Mouse (Mus musculus) layer of hippocampus, adult 8-10 months (tissue): Measurements from ENCODE around the gene D8Ertd738e. TPM values are rescaled to one million over a fixed set of nuclear protein-coding genes. Genes with fewer than 3 reads are reported as not detected.
A peak's percentile ranks its signal among the peaks of the same experiment; 100 is the strongest.
"Not testable (repeated sequence)": the region's sequence is repeated elsewhere in the genome, so short reads cannot be mapped to it uniquely, and the experiment has no call there.

Experiments used
- DNase-seq, 2 experiments: peaks; one replicate each; pipeline ENCODE4 v3.0.0; 2022; ENCODE audit warnings: low spot score in 2 of 2
- total RNA-seq, 4 experiments: library from RNA; stranded (reverse); gene quantifications; 2 replicates each; pipeline ENCODE4 v1.2.4; 2022

Gene D8Ertd738e
- total RNA-seq, result 100 to 1,000 TPM in 2 of 4 experiments, 10 to 100 TPM in 2; 94.5 to 137 (median 106) TPM

DNA sequence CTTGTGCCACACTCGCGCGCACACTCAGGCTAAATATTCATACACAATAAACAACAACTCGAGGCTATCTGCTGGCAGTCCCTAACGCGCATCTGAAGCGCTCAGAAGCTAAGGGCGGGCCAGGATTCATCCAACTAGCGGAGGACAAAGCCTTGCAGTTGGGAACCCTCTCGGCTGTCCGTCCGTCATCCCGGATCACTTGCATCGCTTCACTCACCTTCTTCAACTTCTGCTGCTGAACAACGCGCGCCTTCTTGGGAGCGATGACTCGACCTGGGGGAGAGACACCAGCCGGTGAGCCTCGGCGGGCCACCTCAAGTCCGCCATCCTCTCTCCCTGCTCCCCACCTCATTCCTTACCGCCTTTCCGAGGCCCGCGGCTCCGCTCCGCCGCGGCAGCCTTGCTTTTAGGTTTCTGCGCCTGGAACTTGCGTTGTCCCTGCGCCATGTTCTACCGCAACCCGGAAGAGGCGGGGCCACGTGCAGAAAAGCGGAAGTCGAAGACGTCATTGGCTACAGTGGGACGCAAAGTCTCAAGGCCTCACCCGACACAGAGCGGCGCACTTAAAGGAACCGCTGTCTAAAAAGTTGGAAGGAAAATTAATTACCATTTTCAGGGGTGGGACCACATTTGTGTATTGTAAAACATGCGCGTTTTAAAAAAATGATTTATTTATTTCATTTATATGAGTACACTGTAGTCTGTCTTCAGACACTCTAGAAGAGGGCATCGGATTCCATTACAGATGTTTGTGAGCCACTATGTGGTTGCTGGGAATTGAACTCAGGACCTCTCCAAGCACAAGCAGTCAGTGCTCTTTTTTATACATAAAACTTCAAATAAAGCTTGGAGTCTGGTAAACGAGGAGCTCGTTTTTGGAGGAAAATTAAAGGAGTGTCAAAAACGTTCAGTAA, at the start of gene D8Ertd738e:
Gene D8Ertd738e (minus strand): TSS at position 463 of the 914 bp plus-strand sequence.
- DNase-seq, result peak; percentile 83 to 84

DNA sequence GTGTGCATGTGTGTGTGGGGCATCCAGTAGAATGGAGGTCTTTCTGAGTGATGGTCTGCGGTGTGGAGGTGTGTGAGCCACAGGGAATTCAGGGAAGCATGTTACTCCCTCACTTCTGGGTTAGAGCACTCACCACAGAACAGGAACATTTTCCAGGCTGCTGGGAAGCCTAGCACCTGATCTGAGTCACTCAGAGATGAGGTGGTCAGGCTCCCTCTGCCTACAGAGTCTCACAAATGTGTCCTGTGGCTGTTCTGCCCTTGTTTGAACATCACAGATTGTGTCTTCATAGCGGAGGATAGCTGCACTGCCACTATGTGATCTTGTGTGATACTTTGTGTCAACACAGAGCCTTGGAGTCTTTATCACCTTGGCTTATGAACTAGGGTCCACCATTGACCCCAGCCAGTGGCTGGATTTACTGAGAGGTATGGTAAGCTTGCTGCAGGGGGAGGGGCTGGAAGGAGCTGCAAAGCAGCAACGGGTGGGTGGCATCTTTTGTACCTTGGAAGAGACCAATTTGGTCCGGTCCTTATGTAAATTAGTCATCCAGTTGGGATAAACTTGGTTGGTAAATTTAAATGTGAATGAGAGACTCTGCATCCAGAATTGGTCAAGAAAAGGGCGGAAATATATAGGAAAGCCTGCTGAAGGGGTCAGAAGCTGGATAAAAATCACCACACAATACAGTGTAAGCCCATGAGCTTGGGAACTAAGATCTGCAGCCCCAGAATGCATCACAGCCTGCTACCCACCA, 47.7 kb upstream of the D8Ertd738e start:
- DNase-seq, result no peak

DNA sequence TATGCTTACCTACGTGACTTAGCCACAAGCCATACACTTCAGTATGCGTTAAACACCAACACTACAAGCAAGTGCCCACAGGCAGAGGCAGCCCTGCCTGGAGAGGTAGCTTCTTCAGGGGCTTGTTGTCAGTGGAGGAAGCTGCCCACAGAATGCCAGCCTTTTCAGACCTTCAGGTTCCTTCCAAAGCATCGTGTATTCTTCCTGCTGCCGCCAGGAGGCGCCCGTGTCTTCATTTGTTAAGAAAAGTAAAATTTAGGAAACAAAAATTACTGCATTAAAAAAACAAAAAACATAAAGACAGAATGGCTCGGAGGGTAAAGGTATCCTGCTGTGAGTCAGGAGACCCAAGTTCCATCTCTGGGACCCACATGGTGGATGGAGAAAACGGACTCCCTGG, 42.2 kb upstream of the D8Ertd738e start:
- DNase-seq, result peak in 1 of 2 experiments; percentile 57

DNA sequence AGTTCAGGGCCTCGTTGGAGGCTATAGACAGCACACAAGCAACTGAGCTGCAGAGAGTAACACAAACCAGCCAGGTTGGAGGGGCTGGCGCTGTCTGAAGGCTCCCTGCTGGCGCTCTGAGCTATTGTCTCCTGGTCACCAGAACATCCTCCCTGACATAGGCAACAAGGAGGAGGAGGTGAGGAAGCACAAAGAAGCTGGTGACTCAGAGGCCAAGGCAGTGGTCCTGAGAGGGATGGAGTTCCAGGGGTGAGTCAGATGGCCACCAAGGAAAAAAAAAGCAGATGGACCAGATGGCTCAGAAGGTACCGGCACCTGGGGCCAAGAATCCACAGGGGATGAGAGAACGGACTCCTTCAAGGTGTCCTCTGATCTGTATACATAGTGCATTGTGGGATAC, 41.6 kb upstream of the D8Ertd738e start:
- no peak for DNase-seq

DNA sequence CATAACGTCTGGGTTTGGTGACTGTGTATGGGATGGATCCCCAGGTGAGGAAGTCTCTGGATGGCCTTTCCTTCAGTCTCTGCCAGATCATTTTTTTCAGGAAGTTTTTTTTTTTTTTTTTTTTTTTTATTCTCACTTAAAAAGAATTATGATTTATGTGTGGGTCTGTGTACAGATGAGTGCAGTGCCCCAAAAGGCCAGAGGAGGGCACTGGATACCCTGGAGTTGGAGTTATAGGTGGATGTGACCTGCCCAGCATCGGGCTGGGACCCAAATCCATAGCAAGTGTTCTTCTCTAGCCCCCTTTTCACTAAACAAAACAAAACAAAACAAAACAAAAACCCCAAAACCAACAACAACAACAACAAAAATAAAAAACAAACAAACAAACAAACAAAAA, 39.4 kb upstream of the D8Ertd738e start:
- no peak for DNase-seq

DNA sequence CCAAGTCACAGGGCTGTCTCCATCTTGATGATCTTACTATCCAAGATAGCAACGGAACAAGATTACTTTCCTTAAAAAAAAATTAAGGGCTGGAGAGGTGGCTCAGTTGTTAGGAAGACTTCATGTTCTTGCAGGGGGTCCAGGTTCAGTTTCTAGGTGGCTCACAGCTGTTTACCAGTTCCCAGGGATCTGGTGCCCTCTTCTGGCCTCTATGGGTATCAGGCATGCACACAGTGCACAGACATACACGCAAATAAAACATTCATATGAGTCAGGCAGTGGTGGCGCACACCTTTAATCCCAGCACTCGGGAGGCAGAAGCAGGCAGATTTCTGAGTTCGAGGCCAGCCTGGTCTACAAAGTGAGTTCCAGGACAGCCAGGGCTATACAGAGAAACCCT, 36.1 kb upstream of the D8Ertd738e start:
- DNase-seq, result not testable (repeated sequence)

DNA sequence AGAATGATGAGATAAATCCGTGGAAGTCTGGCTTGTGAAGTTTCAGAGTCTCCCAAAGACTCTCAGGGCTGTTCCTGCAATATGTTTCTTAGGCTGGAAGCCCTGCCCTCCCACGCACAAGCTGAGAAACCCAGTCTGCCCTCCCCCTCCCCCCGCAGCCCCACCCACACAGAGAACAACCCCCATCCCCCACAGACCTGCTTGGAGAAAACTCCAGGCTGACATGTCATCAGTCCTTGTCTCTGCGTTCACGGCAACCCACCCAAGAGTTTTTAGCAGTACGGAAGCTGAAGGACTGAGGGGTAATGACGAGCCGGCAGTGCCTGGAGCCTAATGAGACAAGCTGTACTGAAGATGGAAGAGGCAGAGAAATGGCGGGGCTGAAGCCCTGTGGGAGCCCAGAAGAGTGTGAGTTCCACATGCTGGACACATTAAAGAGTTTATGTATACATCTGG, 35.1 kb upstream of the D8Ertd738e start:
- DNase-seq, result no peak

DNA sequence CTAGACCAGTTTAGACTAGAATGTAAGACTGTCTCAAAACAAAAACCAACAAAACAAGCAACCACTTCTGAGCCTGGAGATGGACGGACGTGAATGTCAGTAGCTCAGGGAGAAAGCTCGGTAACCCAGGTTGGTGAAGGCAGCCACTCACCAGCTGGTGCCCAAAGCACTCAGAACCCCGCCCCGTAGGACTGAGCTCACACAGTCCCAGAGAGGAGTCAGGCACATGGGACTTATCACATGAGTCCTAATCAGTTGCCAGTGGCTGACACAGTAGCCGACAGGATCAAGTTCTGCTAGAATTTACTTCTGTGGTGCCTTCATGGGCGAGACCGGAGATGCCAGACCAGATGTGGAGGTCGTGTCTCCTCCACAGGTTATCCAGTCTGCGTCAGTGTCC, 31.3 kb upstream of the D8Ertd738e start:
- DNase-seq, result no peak

DNA sequence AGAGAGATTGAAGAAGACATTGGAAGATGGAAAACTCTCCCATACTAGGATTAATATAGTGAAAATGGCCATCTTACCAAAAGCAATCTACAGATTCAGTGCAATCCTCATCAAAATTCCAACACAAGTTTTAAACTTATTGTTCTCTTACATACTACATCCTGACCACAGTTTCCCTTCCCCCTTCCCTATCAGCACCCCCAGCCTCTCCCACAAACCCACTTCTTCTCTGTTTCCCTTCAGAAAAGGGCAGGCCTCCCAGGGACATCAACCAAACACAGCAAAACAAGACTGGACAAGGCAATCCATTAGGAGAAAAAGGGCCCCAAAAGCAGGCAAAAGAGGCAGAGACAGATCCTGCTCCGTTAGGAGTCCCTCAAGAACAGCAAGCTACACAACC, 26.9 kb upstream of the D8Ertd738e start:
- DNase-seq, result no peak

DNA sequence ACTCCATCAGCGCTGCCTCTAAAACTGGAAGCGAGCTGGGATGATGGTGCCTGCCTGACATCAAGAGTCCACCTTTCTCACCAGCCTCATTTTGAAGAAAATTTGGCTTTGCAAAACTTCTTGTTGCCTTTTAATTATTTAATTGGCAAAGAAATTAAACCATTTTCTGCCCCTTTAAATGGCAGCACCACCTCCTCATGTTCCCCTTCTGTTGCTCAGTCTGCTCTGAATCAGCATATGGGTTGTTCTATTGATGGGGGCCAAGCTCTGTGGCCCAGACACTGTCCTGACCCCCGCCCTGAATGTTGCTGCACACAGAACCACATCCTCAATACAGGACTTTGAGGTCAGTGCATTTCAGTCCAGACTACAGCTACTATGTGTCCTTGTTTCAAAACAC, 24.4 kb upstream of the D8Ertd738e start:
- DNase-seq, result no peak

DNA sequence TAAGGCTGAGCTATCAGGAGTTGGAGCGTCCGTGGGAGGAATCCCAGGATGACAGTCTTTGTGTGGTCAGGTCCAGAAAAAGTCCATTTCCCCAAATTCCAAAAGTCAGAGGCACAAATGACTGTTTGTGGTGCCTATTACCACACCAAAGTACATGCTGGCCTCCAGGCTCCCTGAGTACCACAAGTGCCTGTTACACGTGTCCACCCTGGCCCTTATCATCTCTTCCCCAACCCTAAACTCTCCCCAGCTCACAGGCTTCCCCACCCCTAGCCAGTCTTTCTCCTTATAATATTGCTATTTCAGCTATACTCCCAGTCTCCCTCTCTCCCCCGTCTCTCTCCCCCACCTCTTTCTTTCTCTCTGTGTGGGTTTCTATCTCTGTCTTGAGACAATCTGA, 22.8 kb upstream of the D8Ertd738e start:
- no peak for DNase-seq

DNA sequence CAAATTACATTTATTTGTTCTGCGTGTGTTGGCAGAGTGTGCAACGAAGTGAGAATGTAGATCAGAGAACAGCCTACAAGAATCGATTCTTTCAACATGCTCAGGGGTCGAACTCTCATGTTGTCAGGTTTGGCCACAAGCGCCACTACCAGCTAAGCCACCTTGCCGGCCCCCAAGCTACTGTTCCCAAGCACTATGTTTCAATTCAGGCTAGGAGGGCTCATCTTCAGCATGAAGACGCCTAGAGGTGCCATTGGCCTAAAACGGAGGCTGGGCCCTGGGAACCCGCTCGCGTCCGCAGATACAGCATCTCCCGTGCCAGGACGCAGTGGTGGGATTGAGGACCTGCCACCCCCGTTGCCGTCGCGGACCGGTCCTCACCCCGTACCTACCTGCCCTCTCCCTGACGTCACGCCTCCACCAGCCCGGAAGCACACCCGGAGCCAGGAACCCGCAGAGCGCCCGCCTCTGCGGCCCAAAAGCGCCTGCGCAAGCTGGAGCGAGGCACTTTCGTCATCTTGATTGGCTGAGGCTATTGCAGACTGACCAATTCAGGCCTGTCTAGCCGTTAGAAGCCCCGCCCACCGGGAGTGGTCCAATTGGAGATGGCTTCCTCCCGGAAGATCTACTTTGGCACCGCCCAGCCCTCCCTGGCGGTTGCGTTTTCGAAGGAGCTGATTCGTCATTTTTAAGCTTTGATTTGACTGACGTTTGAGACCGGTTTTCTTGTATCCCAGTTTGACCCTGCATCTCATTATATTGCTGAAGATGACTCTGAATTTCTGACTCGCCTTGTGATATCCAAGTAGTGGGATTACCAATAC, 20.6 kb upstream of the D8Ertd738e start, which contains the start of gene Ccdc130:
Gene Ccdc130 (minus strand): TSS at position 431 of the 824 bp plus-strand sequence.
- peak; percentile 100 for DNase-seq

DNA sequence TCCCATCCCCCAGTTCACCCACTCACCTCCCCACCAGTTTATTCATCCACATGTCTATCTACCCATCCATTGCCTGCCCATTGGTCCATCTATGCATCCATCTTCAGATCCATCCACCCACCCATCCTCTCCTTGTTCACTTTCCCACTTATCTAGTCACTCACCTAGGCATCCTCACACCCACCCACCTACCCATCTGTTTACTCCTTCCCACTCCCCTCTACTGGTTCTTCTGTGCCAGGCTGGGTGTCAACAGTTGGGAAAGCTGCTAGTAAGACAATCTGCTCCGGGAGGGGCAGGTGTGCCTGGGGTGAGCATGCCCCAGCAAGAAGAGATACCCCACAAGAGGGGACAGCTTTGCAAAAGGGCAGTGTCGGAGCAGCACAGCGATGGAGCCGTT, 11.6 kb upstream of the D8Ertd738e start:
- DNase-seq, result no peak

DNA sequence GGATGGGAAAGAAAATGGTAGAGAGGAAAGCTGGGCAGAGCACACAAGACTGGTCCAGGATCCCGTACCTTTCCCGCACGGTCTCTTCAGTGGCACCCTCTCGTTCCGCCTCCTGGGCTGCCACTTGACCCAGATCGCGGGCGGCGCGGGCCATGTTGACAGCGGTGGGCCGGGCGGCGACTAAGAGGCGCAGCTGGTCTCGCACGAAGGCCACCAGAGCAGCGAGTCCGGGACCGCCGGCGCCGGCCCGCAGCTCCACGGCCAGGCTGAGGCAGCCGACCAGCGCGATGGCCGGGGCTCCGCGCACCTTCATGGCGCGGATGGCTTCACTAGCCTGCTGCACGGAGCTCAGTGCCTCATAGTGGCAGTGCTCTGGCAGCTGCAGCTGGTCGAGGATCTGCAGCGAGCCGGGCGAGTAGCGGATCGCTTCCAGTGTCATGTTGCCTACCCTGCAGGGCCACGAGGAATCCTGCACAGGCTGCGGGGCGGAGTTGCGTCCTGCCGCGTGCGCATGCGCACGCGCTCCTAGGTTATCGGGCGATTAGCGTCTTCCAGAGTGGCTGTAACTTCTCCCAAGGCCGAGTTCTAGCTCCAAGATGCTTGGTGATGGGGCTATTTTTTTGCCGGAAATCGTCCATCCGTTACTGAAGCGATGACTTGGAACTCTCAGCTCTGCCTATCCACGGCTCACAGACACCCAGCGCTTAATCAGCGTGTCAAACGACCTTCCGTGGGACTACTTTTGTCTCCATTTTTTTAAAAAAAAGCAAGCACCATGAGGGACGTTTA, 7.5 kb upstream of the D8Ertd738e start, which contains the start of gene Mri1:
Gene Mri1 (minus strand): TSS at position 505 of the 789 bp plus-strand sequence.
- peak; percentile 67 to 73 for DNase-seq

DNA sequence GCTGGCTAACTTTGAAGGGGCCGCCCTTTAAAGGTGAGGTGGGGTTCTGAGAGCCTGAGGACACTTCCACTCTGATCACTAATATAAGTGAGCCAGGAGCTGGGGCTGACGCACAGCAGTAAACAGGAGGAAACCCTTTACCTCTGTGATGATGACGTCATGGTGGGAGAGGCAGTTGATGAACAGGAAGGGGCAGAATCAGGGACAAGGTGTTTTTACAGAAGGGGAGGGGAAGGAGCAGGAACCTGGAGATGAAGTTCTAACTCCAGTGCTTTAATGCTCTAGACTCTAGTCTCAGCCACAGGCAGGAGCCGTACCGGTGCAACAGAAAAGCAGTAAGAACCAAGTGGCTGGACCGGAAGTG, 6.9 kb upstream of the D8Ertd738e start:
- DNase-seq, result no peak

DNA sequence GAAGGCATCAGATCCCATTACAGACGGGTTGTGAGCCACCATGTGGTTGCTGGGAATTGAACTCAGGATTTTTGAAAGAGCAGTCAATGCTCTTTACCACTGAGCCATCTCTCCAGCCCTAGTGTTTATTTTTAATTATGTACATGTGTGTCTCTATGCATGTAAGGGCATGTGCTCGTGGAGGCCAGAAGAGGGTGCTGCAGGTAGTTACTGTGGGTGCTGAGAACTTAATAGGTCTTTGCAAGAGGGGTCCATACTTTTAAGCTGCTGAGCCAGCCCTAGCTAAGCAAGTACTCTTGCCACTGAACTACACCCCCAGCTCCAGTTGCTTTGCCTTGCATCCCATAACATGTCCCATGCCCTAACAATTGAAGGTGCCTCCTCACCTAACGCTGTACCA, 6.3 kb upstream of the D8Ertd738e start:
- DNase-seq, result no peak

DNA sequence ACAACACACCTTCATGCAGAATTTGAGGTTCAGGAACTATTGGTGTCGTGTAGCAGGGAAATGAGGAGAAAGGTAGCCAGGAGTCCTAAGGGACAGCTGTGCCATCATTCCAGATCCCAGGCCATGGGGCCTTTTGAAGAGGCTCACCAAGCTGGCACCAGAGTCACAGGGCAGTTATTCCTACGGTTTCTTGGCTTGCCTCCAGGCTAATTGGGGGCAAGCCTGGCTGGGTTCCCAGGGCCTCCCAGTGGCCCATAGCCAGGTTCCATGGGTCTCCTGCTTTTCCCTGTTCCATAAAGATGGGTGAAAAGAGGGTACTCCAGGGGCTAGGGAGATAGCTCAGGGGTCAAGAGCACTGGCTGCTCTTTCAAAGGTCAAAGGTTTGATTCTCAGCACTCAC, 7.7 kb downstream of the D8Ertd738e start:
- no peak for DNase-seq

DNA sequence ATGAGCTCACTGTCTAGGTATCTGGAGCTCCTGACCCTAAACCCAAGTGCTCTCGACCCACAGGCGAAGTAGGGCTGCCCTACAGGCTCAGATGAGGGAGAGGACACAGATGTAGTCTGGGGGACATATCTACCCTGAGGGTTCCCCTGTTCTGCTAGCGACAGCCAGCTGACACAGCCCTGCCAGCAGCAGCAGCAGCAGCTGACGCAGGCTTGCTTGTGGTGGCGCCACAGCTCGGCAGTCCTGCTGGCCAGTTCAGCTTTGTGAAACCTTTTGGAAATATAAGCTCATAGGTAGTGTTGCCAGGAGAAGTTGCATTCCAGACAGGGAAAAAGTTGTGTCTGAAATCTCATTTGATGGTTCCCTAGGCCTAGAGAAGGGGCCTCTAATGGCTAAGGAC, 8.4 kb downstream of the D8Ertd738e start:
- no peak for DNase-seq

DNA sequence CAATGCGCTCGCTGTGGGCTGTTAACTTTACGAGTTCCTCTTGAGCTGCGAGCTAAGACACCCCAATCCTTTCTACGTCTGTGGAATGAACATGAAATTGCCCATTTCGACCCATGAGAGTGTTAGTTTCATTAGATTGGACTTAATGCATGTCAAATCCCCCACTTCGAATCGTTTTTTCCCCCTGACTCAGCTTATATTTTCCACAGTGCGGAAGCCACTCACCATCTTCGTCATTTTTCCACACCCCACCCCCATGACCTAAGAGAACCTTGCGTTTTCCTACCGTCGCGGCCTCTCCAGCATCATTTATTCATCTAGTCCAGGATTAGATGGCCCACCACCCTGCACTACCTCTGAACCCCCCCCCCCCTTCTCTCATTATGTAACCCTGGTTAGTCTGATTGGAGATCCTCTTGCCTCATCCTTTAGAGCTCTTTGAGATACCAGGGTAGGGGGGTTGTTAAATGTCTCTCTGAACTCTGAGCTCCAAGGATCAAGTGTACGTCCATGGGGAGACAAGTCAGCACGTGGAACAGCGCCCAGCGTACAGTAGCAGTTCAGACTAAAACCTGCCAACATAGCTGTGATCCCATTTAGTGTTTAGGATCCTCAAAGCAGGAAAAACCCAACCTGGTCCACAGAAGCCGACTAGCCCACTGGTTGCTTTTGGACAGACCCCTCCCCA, 11.8 kb downstream of the D8Ertd738e start:
- no peak for DNase-seq

DNA sequence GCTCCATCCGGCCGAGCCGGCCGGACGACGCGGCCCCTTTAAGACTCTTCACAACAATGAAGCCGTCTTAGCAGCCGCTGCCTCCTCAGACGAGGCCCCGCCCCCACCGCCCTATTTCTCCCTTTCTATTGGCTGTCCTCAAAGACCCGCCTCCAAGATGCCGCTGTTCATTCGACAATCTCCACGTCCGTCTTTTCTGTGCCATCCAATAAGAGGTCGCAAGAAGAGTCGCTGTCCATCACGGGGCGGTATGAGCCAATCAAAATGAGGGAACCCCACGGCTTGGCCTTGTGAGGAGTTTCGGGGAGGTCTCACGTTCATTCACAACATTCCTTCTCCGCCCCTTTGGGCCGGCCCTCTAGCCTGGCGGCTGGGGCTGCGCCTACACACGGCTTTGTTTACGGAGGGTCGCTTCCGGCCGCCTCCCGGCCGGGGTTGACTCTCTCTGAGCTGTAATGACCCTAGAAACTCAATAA, 12.5 kb downstream of the D8Ertd738e start, which contains the start of gene Zswim4:
Gene Zswim4 (minus strand): TSS at position 58 of the 476 bp plus-strand sequence.
- peak; percentile 99 to 100 for DNase-seq
